Mouse (Mus musculus) heart, embryonic 16.5 days (tissue): Measurements from ENCODE around the gene Rc3h2. TPM values are rescaled to one million over a fixed set of nuclear protein-coding genes. Genes with fewer than 3 reads are reported as not detected.

ENCODE experiments used
- ATAC-seq: fragments of 200-750 bp; cut with Nextera tagmentation; replicated peaks from 2 replicates; pipeline ENCODE4 v1.8.0; 2017; ENCODE audit warnings: moderate number of reproducible peaks; ENCODE audit not compliant: insufficient read depth, low FRiP score; ENCODE audit errors: extremely low read depth
- H3K27ac ChIP-seq: fragments of 300-500 bp; sonication (generic); 2 replicates; pipeline ENCODE4 v1.5.1; 2014; ENCODE audit warnings: mild to moderate bottlenecking, low read length, control low read depth, moderate library complexity
- H3K27me3 ChIP-seq: fragments of 300-500 bp; sonication (generic); 2 replicates; pipeline ENCODE4 v1.6.1; 2014; ENCODE audit warnings: low read length, mixed read lengths; ENCODE audit not compliant: control insufficient read depth, insufficient read depth
- H3K36me3 ChIP-seq: fragments of 300-500 bp; sonication (generic); 2 replicates; pipeline ENCODE4 v1.6.1; 2014; ENCODE audit not compliant: control insufficient read depth, insufficient read depth
- H3K4me1 ChIP-seq: fragments of 300-500 bp; sonication (generic); 2 replicates; pipeline ENCODE4 v1.6.1; 2014; ENCODE audit warnings: low read length, mixed read lengths; ENCODE audit not compliant: control insufficient read depth, insufficient read depth
- H3K4me2 ChIP-seq: fragments of 300-500 bp; sonication (generic); 2 replicates; pipeline ENCODE4 v1.6.1; 2014; ENCODE audit warnings: low read depth, mild to moderate bottlenecking, control low read depth, low read length
- H3K4me3 ChIP-seq: fragments of 300-500 bp; sonication (generic); 2 replicates; pipeline ENCODE4 v1.5.1; 2014; ENCODE audit warnings: mild to moderate bottlenecking, control low read depth, low read length
- H3K9ac ChIP-seq: fragments of 300-500 bp; sonication (generic); 2 replicates; pipeline ENCODE4 v1.6.1; 2014; ENCODE audit warnings: low read length, control low read depth
- H3K9me3 ChIP-seq: fragments of 300-500 bp; sonication (generic); replicated peaks from 2 replicates; pipeline ENCODE4 v1.6.1; 2016; ENCODE audit warnings: low read length; ENCODE audit not compliant: control insufficient read depth
- WGBS: fragments of 180-500 bp; shearing (Covaris S2); extraction: QIAGEN DNeasy Blood & Tissue Kit; methylation state at CpG from one replicate; pipeline ENCODE4 v1.1.7; 2014; 5-methylcytosine and 5-hydroxymethylcytosine counted together
- polyA plus RNA-seq: library from polyadenylated mRNA; unstranded; fragments of >200 nt; fragmentation: Nextera tagmentation; extraction: Ambion mirVana; gene quantifications from 2 replicates; pipeline ENCODE4 v1.2.1, GENCODE M21; 2015

Rc3h2 gene
- polyA plus RNA-seq = 9.1 and 9.3 TPM in 2 replicates

- Histone ChIP-seq H3K36me3 (peaks cover under 1% of the 10 kb centered on the region; the same call in 1 of the 2 replicates), H3K9me3 (no peaks in the 10 kb centered on the region), H3K4me3 (peak within 1 kb of the TSS; percentile 84), H3K4me2 (peak within 1 kb of the TSS; percentile 75), H3K4me1 (peaks cover 5% of the 10 kb centered on the region; the same call in 1 of the 2 replicates), H3K27me3 (no peaks in the 10 kb centered on the region), H3K27ac (peak within 1 kb of the TSS; percentile 95), H3K9ac (peak within 1 kb of the TSS; percentile 96)
- WGBS = under 1% methylated on average over 75 of the region's 75 CpGs
- peak; percentile 98 for ATAC-seq
Measured at GRCm38 (mm10) chr2:37422306-37423304, at the start of gene Rc3h2. Gene Rc3h2, minus strand, starts transcription at chr2:37422903.

- Histone ChIP-seq H3K9ac (no peak overlapping the region), H3K9me3 (no peaks in the 10 kb centered on the region), H3K36me3 (peaks cover 8% of the 10 kb centered on the region), H3K4me2 (no peak overlapping the region), H3K4me1 (no peaks in the 10 kb centered on the region), H3K4me3 (no peak overlapping the region), H3K27ac (no peak overlapping the region), H3K27me3 (no peaks in the 10 kb centered on the region)
- no peak for ATAC-seq
- 90% methylated on average over 4 of the region's 4 CpGs for WGBS
Measured at GRCm38 (mm10) chr2:37466266-37466665, 43.6 kb upstream of the Rc3h2 start.

- no peaks in the 10 kb centered on the region for H3K27me3 ChIP-seq
- no peak overlapping the region for H3K4me2 ChIP-seq
- ATAC-seq = no peak
- no peaks in the 10 kb centered on the region for H3K4me1 ChIP-seq
- H3K9ac ChIP-seq = no peak overlapping the region
- 100% methylated on average over 4 of the region's 4 CpGs for WGBS
- no peak overlapping the region for H3K4me3 ChIP-seq
- H3K9me3 ChIP-seq = no peaks in the 10 kb centered on the region
- no peak overlapping the region for H3K27ac ChIP-seq
- no peaks in the 10 kb centered on the region for H3K36me3 ChIP-seq
Measured at GRCm38 (mm10) chr2:37460707-37461106, 38.0 kb upstream of the Rc3h2 start.

GRCm38 (mm10) chr2:37452376-37452760 lies 29.7 kb upstream of the Rc3h2 start:
- H3K27ac ChIP-seq = peak overlapping the region; percentile 75
- ATAC-seq = peak; percentile 64
- peak overlapping the region; percentile 99 for H3K4me3 ChIP-seq
- H3K27me3 ChIP-seq = no peaks in the 10 kb centered on the region
- H3K4me2 ChIP-seq = peak overlapping the region; percentile 87
- no peaks in the 10 kb centered on the region for H3K36me3 ChIP-seq
- peaks cover 10% of the 10 kb centered on the region for H3K4me1 ChIP-seq
- 0% methylated on average over 22 of the region's 24 CpGs for WGBS
- no peaks in the 10 kb centered on the region for H3K9me3 ChIP-seq
- peak overlapping the region; percentile 97 for H3K9ac ChIP-seq

GRCm38 (mm10) chr2:37451667-37452375 lies 29.1 kb upstream of the Rc3h2 start:
- Histone ChIP-seq H3K4me1 (peaks cover 10% of the 10 kb centered on the region), H3K36me3 (no peaks in the 10 kb centered on the region), H3K27ac (peak overlapping the region; percentile 75), H3K27me3 (no peaks in the 10 kb centered on the region), H3K9me3 (no peaks in the 10 kb centered on the region), H3K4me3 (peak overlapping the region; percentile 99), H3K9ac (peak overlapping the region; percentile 97), H3K4me2 (peak overlapping the region; percentile 87)
- peak; percentile 98 for ATAC-seq
- WGBS = 6% methylated on average over 42 of the region's 44 CpGs

GRCm38 (mm10) chr2:37442611-37443591 lies 20.2 kb upstream of the Rc3h2 start, which contains the start of the genes Zbtb26, Zbtb6 and Rabgap1:
Gene Zbtb26, minus strand, starts transcription at chr2:37443135.
Gene Zbtb6, minus strand, starts transcription at chr2:37443171.
Gene Rabgap1, plus strand, starts transcription at chr2:37443279.
- peak; percentile 99 for ATAC-seq
- Histone ChIP-seq H3K4me2 (peak within 1 kb of the TSS; percentile 89), H3K9me3 (no peaks in the 10 kb centered on the region), H3K4me1 (peaks cover 14% of the 10 kb centered on the region), H3K27ac (peak within 1 kb of the TSS; percentile 83), H3K4me3 (peak within 1 kb of the TSS; percentile 84), H3K9ac (peak within 1 kb of the TSS; percentile 94), H3K36me3 (no peaks in the 10 kb centered on the region), H3K27me3 (no peaks in the 10 kb centered on the region)
- WGBS = under 1% methylated on average over 51 of the region's 51 CpGs

GRCm38 (mm10) chr2:37431609-37432008 lies 8.9 kb upstream of the Rc3h2 start:
- WGBS = 36% methylated on average over 7 of the region's 7 CpGs
- peaks cover 7% of the 10 kb centered on the region for H3K36me3 ChIP-seq
- H3K27ac ChIP-seq = peak overlapping the region; percentile 13; the same call in 1 of the 2 replicates
- peaks cover 10% of the 10 kb centered on the region for H3K4me1 ChIP-seq
- peak overlapping the region; percentile 83 for H3K9ac ChIP-seq
- H3K4me3 ChIP-seq = peak overlapping the region; percentile 74
- H3K9me3 ChIP-seq = no peaks in the 10 kb centered on the region
- H3K4me2 ChIP-seq = peak overlapping the region; percentile 91
- H3K27me3 ChIP-seq = no peaks in the 10 kb centered on the region
- ATAC-seq = no peak; the same call in 1 of the 2 replicates
